17 mouse cellular contexts compared by ENCODE assay signal in genomic region chr14:9389180-9389579, GRCm38 (mm10).
DNase-seq lines count a peak whose midpoint lies in the region; ATAC-seq lines count a peak whose summit lies in the region.
"Had no signal": no experiment of that assay in that cellular context is flagged by ENCODE, and none has a peak within 500 bp of the region (broad histone marks: within the 10 kb centered on the region; RNA-seq: fewer than 3 reads in every experiment).

No protein-coding gene starts in this region.

- ATAC-seq in granulocyte monocyte progenitor cell, adult 5-6 weeks (replicated peaks; ENCODE audit: poor library complexity, severe bottlenecking) = peak; percentile 63
- ATAC-seq in erythroblast, adult 5-6 weeks (replicated peaks; ENCODE audit: low FRiP score, poor library complexity, severe bottlenecking) = no peak
- ATAC-seq: forebrain, embryonic 16.5 days; intestine, postnatal 0 days had no signal

- peak; percentile 45 for DNase-seq in layer of hippocampus, adult 9-11 months
- DNase-seq in layer of hippocampus, postnatal 14 days (ENCODE audit: low spot score in 2 of 2) = no peak
- DNase-seq in urinary bladder, postnatal 36 days (ENCODE audit: low spot score in 2 of 2) = peak; percentile 20
- no peak for DNase-seq in urinary bladder, postnatal 10 days (ENCODE audit: low spot score)
- no peak for DNase-seq in retina, postnatal 1 day
- DNase-seq: adrenal gland, postnatal 10 days; cerebellum, adult 11-12 months; cerebellum, adult 9-11 months; gastrocnemius, postnatal 25 days; kidney, postnatal 25 days; lung, embryonic 14.5 days; right cerebral cortex, postnatal 14 days; thymus, postnatal 25 days had no signal

Comparison
In these comparisons a context has a peak if more than half of its experiments do, and no peak if none do; other contexts are left out.
1. DNase-seq: peak in layer of hippocampus, adult 9-11 months (single experiment) and urinary bladder, postnatal 36 days (2 of 2); none in layer of hippocampus, postnatal 14 days (0 of 2), urinary bladder, postnatal 10 days (single experiment) and retina, postnatal 1 day (single experiment).